Mouse (Mus musculus) testis, adult 2 months (tissue): ENCODE measurements around the gene Zfp706.

ENCODE experiments used
- CTCF ChIP-seq: fragments of 200-500 bp; IDR thresholded peaks from 2 replicates; pipeline ENCODE4 v1.5.1; 2012; ENCODE audit warnings: low read depth, mild to moderate bottlenecking, inconsistent platforms, low read length, moderate library complexity; ENCODE audit not compliant: control insufficient read depth, insufficient read depth, insufficient replicate concordance
- POLR2A ChIP-seq: fragments of 200-500 bp; IDR thresholded peaks from 2 replicates; pipeline ENCODE4 v1.6.1; 2012; ENCODE audit warnings: low read depth, mild to moderate bottlenecking, inconsistent platforms, low read length, moderate library complexity; ENCODE audit not compliant: control insufficient read depth

DNA sequence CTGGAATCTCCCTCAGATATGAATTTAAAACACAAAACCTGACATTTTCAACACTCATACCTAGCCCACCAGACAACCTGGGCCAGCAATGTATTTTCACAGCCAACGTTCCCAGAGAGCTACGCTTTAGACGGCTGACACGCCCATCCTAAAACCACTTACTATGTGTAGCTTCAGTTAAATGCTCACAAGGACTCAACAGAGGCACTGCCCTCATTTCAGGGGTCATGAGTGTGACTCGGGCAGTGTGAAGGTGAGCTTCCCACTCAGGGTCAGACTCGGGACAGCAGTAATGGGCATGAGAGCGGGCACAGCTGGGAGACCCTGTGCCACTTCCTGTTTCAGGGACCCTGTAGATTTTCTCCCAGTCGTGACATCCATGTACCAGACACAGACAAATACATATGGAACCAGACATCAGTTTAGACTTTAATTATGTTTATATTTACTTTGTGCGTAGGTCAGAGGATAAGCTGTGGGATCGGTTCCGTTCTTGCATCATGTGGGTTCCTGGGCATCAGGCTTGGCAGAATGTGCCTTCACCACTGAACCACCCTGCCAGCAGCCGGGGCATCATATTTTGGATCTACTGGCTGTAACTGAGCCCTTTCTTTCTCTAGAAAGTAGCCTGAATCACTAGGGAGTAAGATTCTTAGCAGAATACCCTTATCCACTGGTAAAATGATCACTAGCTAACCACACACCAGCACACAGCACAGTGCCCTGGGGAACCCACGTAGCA is 19.4 kb downstream of the Zfp706 start:
- no peak for TF ChIP-seq CTCF
- TF ChIP-seq POLR2A: no peak
